Mouse (Mus musculus): ENCODE measurements around the gene Slc24a4.

GRCm38 (mm10) chr12:102309800-102310195 is 181.3 kb downstream of the Slc24a4 start:
- TF ChIP-seq CTCF (IDR thresholded peaks at IDR 0.05; ENCODE audit: low read depth, low read length), result no peak
- no peak for TF ChIP-seq EP300 (IDR thresholded peaks at IDR 0.05; ENCODE audit: insufficient read depth, low read depth, low read length)
